Mouse (Mus musculus): ENCODE measurements around the gene Snrpg. TPM values are rescaled to one million over a fixed set of nuclear protein-coding genes. Genes with fewer than 3 reads are reported as not detected.
"Not testable (repeated sequence)": the region's sequence is repeated elsewhere in the genome, so short reads cannot be mapped to it uniquely, and the experiment has no call there.

Gene Snrpg
- polyA plus RNA-seq, 1 experiment from 2014 or later, result 204 TPM

DNA sequence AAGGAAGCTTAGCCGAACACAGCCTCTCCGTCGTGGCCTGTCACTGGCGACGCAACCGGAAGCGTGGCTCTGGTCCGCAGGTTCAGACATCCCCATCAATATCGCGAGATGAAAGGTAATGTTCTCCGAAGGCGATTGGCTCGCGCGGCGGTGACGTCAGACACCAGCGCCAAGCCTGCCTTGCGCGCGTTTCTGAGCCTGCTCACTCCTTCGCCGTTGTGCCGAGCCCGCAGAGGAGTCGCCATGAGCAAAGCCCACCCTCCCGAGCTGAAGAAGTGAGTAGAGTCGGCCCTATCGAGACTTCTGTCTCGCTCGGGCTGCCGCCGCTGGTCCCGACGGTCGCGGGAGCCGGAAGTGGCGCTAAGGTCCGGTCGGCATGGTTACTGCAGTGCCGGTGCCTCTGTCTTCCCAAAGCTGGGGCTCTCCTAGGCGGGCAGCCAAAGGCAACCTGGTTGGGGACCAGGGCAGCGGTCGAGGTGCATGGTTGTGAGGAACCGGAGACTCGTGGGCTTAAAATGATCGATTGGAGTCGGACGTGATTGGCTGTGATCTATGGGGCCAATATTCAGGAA, 322 bp downstream of the Snrpg start:
- peak overlapping the region; percentile 91 for H3K4me2 ChIP-seq (ENCODE audit: low read depth, low read length)
- peak; percentile 95 for DNase-seq
- H3K27me3 ChIP-seq (ENCODE audit: insufficient read depth, low read length), result no peaks in the 10 kb centered on the region
- H3K9me3 ChIP-seq (ENCODE audit: low read length), result no peaks in the 10 kb centered on the region
- H3K27ac ChIP-seq (ENCODE audit: low read depth), result peak overlapping the region; percentile 83
- peaks cover 11% of the 10 kb centered on the region for H3K36me3 ChIP-seq (replicated peaks; ENCODE audit: insufficient read depth, low read length)
- peak overlapping the region; percentile 74 for H3K9ac ChIP-seq (replicated peaks)
- WGBS (ENCODE audit: insufficient replicate concordance), result under 1% methylated on average over 50 of the region's 50 CpGs
- peak overlapping the region; percentile 69 for H3K4me3 ChIP-seq (ENCODE audit: low read depth, low read length)
- ATAC-seq, result peak; percentile 96
- H3K4me1 ChIP-seq (ENCODE audit: insufficient read depth), result peaks cover 17% of the 10 kb centered on the region
- TF ChIP-seq CTCF (IDR thresholded peaks at IDR 0.05; ENCODE audit: low read depth), result no peak
- peak; percentile 72 for TF ChIP-seq EP300 (IDR thresholded peaks at IDR 0.05; ENCODE audit: low read depth)

DNA sequence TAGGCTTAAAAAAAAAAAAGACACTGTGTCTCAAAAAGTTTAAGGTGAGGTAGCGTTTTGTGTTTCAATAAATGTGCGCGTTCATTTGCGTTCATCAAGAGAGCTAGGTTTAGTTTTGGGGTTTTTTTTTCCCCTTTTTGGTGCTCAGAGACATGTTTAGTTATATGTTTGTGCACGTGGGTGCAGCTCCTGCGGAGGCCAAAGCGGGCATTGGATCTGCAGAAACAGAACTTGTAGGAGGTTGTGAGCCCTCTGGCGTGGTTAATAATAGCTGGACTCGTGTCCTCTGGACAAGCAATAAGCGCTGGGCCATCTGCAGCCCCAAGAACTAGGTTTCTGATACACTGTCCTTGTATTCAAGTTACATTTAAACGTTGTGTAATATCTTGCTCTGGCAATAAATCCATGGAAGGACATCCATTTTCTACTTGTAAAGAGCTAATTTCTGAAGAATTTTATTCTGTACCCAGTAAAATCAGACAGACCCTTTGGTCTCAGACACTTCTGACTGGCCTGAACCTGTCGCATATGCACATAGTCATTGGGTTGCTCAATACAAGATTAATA, 929 bp downstream of the Snrpg start:
- H3K36me3 ChIP-seq (replicated peaks; ENCODE audit: insufficient read depth, low read length), result peaks cover 14% of the 10 kb centered on the region
- peak overlapping the region; percentile 74 for H3K9ac ChIP-seq (replicated peaks)
- H3K4me2 ChIP-seq (ENCODE audit: low read depth, low read length), result peak overlapping the region; percentile 91
- no peak for TF ChIP-seq CTCF (IDR thresholded peaks at IDR 0.05; ENCODE audit: low read depth)
- no peak for TF ChIP-seq EP300 (IDR thresholded peaks at IDR 0.05; ENCODE audit: low read depth)
- no peaks in the 10 kb centered on the region for H3K27me3 ChIP-seq (ENCODE audit: insufficient read depth, low read length)
- no peak for DNase-seq
- H3K4me1 ChIP-seq (ENCODE audit: insufficient read depth), result peaks cover 14% of the 10 kb centered on the region
- peak overlapping the region; percentile 69 for H3K4me3 ChIP-seq (ENCODE audit: low read depth, low read length)
- no peak for ATAC-seq
- WGBS (ENCODE audit: insufficient replicate concordance), result 1% methylated on average over 12 of the region's 12 CpGs
- H3K9me3 ChIP-seq (ENCODE audit: low read length), result no peaks in the 10 kb centered on the region
- H3K27ac ChIP-seq (ENCODE audit: low read depth), result peak overlapping the region; percentile 83

DNA sequence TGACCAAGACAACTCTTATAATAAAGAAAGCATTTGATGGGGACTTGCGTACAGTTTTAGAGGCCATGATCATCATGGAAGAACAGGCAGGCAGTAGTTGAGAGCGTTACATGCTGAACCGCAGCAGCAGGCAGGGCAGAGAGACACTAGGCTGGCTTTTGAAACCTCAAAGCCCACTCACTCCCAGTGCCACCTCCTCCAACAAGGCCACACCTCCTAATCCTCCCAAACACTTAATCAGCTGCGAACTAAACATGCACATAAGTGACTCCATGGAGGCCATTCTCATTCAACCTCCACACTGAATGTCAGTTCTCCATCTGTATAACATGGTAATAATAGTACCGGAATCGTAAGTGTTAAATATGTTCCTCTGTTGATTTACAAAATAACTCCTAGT, 2.5 kb downstream of the Snrpg start:
- H3K4me3 ChIP-seq (ENCODE audit: low read depth, low read length), result no peak overlapping the region
- H3K36me3 ChIP-seq (replicated peaks; ENCODE audit: insufficient read depth, low read length), result peaks cover 22% of the 10 kb centered on the region
- ATAC-seq, result no peak

DNA sequence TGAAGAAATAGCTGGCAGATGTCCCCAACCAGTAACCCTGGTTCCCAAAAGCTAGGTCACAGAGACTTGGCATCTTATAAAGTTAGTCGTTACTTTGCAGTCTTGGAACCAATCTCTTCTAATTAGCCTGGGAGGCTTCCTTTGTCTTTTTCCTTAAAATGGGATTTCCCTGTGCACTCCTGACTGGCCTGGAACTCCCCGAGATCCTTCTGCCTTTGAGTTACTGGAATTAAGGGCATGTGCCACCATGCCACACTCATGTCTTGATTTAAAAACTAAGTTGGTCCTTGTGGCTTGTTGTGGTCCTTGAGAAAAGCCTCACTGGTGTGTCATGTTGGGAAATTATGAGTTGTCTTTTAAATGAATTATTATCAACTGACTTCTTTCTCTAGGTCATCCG, 7.2 kb downstream of the Snrpg start:
- Histone ChIP-seq H3K4me3 (ENCODE audit: low read depth, low read length) (no peak overlapping the region), H3K27ac (ENCODE audit: low read depth) (no peak overlapping the region), H3K9ac (replicated peaks) (no peak overlapping the region), H3K4me1 (ENCODE audit: insufficient read depth) (no peaks in the 10 kb centered on the region), H3K27me3 (ENCODE audit: insufficient read depth, low read length) (no peaks in the 10 kb centered on the region), H3K4me2 (ENCODE audit: low read depth, low read length) (no peak overlapping the region), H3K9me3 (ENCODE audit: low read length) (no peaks in the 10 kb centered on the region), H3K36me3 (replicated peaks; ENCODE audit: insufficient read depth, low read length) (peaks cover 28% of the 10 kb centered on the region)
- TF ChIP-seq EP300 (IDR thresholded peaks at IDR 0.05; ENCODE audit: low read depth) (no peak), CTCF (IDR thresholded peaks at IDR 0.05; ENCODE audit: low read depth) (no peak)
- DNase-seq (no peak), ATAC-seq (no peak)
- WGBS (ENCODE audit: insufficient replicate concordance), result 82% methylated on average over 3 of the region's 3 CpGs

More for the DNA sequence above, 2.5 kb downstream of the Snrpg start:
- Histone ChIP-seq H3K27ac (ENCODE audit: low read depth) (no peak overlapping the region), H3K9ac (replicated peaks) (no peak overlapping the region), H3K4me1 (ENCODE audit: insufficient read depth) (peaks cover 14% of the 10 kb centered on the region), H3K4me2 (ENCODE audit: low read depth, low read length) (no peak overlapping the region), H3K27me3 (ENCODE audit: insufficient read depth, low read length) (no peaks in the 10 kb centered on the region), H3K9me3 (ENCODE audit: low read length) (no peaks in the 10 kb centered on the region)
- 93% methylated on average over 6 of the region's 6 CpGs for WGBS (ENCODE audit: insufficient replicate concordance)
- DNase-seq, result no peak
- TF ChIP-seq CTCF (IDR thresholded peaks at IDR 0.05; ENCODE audit: low read depth) (no peak), EP300 (IDR thresholded peaks at IDR 0.05; ENCODE audit: low read depth) (no peak)

DNA sequence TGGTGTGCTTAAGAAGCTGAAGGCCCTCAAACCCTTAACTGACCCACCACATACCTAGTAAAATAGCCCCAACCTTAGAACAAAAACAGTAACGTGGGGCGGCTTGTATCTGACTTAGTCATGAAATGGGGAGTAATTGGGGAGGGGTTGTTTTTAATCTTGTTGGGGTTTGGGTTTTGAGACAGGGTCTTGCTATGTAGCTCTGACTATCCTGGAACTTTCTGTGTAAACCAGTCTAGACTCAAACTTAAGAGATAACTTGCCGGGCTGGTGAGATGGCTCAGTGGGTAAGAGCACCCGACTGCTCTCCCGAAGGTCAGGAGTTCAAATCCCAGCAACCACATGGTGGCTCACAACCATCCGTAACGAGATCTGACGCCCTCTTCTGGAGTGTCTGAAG, 9.0 kb downstream of the Snrpg start:
- ATAC-seq; H3K4me3 ChIP-seq (ENCODE audit: low read depth, low read length); H3K27me3 ChIP-seq (ENCODE audit: insufficient read depth, low read length); DNase-seq; H3K27ac ChIP-seq (ENCODE audit: low read depth); H3K9me3 ChIP-seq (ENCODE audit: low read length); H3K4me1 ChIP-seq (ENCODE audit: insufficient read depth); H3K4me2 ChIP-seq (ENCODE audit: low read depth, low read length); H3K9ac ChIP-seq (replicated peaks): not testable (repeated sequence)
- peaks cover 28% of the 10 kb centered on the region for H3K36me3 ChIP-seq (replicated peaks; ENCODE audit: insufficient read depth, low read length)
- 84% methylated on average over 6 of the region's 8 CpGs for WGBS (ENCODE audit: insufficient replicate concordance)

DNA sequence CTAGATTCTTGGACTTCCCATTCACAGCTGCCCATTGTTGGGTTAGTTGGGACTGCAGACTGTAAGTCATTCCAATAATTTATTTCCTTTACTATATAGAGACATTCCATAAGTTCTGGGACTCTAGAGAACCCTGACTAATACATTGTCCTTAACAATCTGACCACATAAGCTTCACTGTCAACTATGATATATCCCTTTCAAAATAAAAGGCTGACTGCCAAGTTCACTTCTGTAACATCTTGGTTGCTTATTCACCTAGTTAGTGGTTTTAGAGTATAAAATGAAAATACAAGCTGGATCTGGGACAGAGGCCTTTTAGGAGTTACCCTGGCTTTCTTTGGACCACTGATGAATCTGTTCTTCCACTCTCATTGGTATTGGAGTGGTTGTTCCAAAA, 11.4 kb downstream of the Snrpg start:
- Histone ChIP-seq H3K9me3 (ENCODE audit: low read length) (no peaks in the 10 kb centered on the region), H3K36me3 (replicated peaks; ENCODE audit: insufficient read depth, low read length) (peaks cover 20% of the 10 kb centered on the region), H3K4me1 (ENCODE audit: insufficient read depth) (peaks cover 8% of the 10 kb centered on the region; the same call in 1 of the 2 replicates), H3K9ac (replicated peaks) (no peak overlapping the region), H3K27ac (ENCODE audit: low read depth) (no peak overlapping the region), H3K4me2 (ENCODE audit: low read depth, low read length) (no peak overlapping the region), H3K4me3 (ENCODE audit: low read depth, low read length) (no peak overlapping the region), H3K27me3 (ENCODE audit: insufficient read depth, low read length) (no peaks in the 10 kb centered on the region)
- DNase-seq (no peak), ATAC-seq (no peak)
- TF ChIP-seq CTCF (IDR thresholded peaks at IDR 0.05; ENCODE audit: low read depth), result no peak
- TF ChIP-seq EP300 (IDR thresholded peaks at IDR 0.05; ENCODE audit: low read depth), result no peak
